Mouse (Mus musculus): Measurements from ENCODE around the gene Il27ra.

DNA sequence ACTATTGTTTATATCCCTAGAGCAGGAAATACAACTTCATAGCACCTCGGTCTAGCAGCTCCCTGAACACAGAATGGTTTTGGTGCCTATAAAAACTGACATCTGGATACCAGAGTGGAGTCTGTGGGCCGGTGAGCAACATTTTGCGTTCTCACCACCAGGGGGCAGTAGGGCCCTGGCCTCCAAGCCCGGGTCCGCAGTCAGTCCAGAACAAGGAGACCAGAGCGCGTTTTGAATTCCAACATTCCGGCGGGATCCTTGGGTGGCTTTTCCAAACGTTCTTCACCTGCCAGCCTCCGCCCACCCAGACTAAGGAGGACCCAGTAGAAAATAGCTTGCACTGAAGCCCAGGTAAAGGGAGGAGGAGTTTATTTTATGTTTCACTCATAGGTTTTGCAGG, 32.5 kb downstream of the Il27ra start:
- TF ChIP-seq MAFK (IDR thresholded peaks at IDR 0.05; ENCODE audit: insufficient read depth, low read depth, low read length) = no peak
- no peak for TF ChIP-seq ZNF384 (IDR thresholded peaks at IDR 0.05; ENCODE audit: low read depth, low read length)
- no peak for TF ChIP-seq CHD2 (IDR thresholded peaks at IDR 0.05; ENCODE audit: low read depth, low read length)

Measured in ES-E14 (cell line).